Mouse (Mus musculus): Measurements from ENCODE around the gene Adcy6. TPM values are rescaled to one million over a fixed set of nuclear protein-coding genes. Genes with fewer than 3 reads are reported as not detected.

Gene Adcy6
- polyA plus RNA-seq, 1 experiment from 2014 or later: 12.3 TPM

GRCm38 (mm10) chr15:98608784-98609250, 1.1 kb downstream of the Adcy6 start:
- Histone ChIP-seq H3K27me3 (replicated peaks; ENCODE audit: control insufficient read depth, insufficient read depth, low read length) (no peaks in the 10 kb centered on the region), H3K4me2 (peak overlapping the region; percentile 93), H3K27ac (ENCODE audit: low read depth, low read length) (peak overlapping the region; percentile 93), H3K36me3 (ENCODE audit: control insufficient read depth, insufficient read depth, low read length) (peaks cover 9% of the 10 kb centered on the region), H3K4me3 (ENCODE audit: low read depth, low read length) (peak overlapping the region; percentile 84), H3K4me1 (replicated peaks; ENCODE audit: control insufficient read depth, insufficient read depth, low read length) (peaks cover 46% of the 10 kb centered on the region), H3K9ac (ENCODE audit: low read depth, low read length) (peak overlapping the region; percentile 91), H3K9me3 (ENCODE audit: control insufficient read depth, low read length) (no peaks in the 10 kb centered on the region)
- WGBS: under 1% methylated on average over 19 of the region's 26 CpGs
- ATAC-seq (replicated peaks; ENCODE audit: low FRiP score): peak; percentile 1; the same call in 1 of the 2 replicates
- DNase-seq (ENCODE audit: low spot score): peak; percentile 53

- Histone ChIP-seq H3K4me3 (ENCODE audit: low read depth, low read length) (peak overlapping the region; percentile 84), H3K9me3 (ENCODE audit: control insufficient read depth, low read length) (no peaks in the 10 kb centered on the region), H3K4me2 (peak overlapping the region; percentile 93), H3K9ac (ENCODE audit: low read depth, low read length) (peak overlapping the region; percentile 91), H3K27ac (ENCODE audit: low read depth, low read length) (peak overlapping the region; percentile 93), H3K36me3 (ENCODE audit: control insufficient read depth, insufficient read depth, low read length) (peaks cover 14% of the 10 kb centered on the region), H3K27me3 (replicated peaks; ENCODE audit: control insufficient read depth, insufficient read depth, low read length) (no peaks in the 10 kb centered on the region), H3K4me1 (replicated peaks; ENCODE audit: control insufficient read depth, insufficient read depth, low read length) (peaks cover 52% of the 10 kb centered on the region)
- DNase-seq (ENCODE audit: low spot score): no peak
- ATAC-seq (replicated peaks; ENCODE audit: low FRiP score): no peak
- WGBS: 27% methylated on average over 9 of the region's 10 CpGs
Measured at GRCm38 (mm10) chr15:98608058-98608783, 1.7 kb downstream of the Adcy6 start.

- peak overlapping the region; percentile 91 for H3K9ac ChIP-seq (ENCODE audit: low read depth, low read length)
- peak overlapping the region; percentile 93 for H3K4me2 ChIP-seq
- H3K27ac ChIP-seq (ENCODE audit: low read depth, low read length): peak overlapping the region; percentile 93
- DNase-seq (ENCODE audit: low spot score): no peak
- H3K9me3 ChIP-seq (ENCODE audit: control insufficient read depth, low read length): no peaks in the 10 kb centered on the region
- no peaks in the 10 kb centered on the region for H3K27me3 ChIP-seq (replicated peaks; ENCODE audit: control insufficient read depth, insufficient read depth, low read length)
- H3K4me1 ChIP-seq (replicated peaks; ENCODE audit: control insufficient read depth, insufficient read depth, low read length): peaks cover 58% of the 10 kb centered on the region
- peaks cover 18% of the 10 kb centered on the region for H3K36me3 ChIP-seq (ENCODE audit: control insufficient read depth, insufficient read depth, low read length)
- ATAC-seq (replicated peaks; ENCODE audit: low FRiP score): no peak
- H3K4me3 ChIP-seq (ENCODE audit: low read depth, low read length): peak overlapping the region; percentile 84
- WGBS: 31% methylated on average over 4 of the region's 4 CpGs
Measured at GRCm38 (mm10) chr15:98607557-98607956, 2.3 kb downstream of the Adcy6 start.

GRCm38 (mm10) chr15:98606739-98607138, 3.1 kb downstream of the Adcy6 start:
- Histone ChIP-seq H3K27ac (ENCODE audit: low read depth, low read length) (peak overlapping the region; percentile 93), H3K4me1 (replicated peaks; ENCODE audit: control insufficient read depth, insufficient read depth, low read length) (peaks cover 66% of the 10 kb centered on the region), H3K36me3 (ENCODE audit: control insufficient read depth, insufficient read depth, low read length) (peaks cover 18% of the 10 kb centered on the region), H3K27me3 (replicated peaks; ENCODE audit: control insufficient read depth, insufficient read depth, low read length) (no peaks in the 10 kb centered on the region), H3K4me3 (ENCODE audit: low read depth, low read length) (peak overlapping the region; percentile 84), H3K4me2 (peak overlapping the region; percentile 93), H3K9me3 (ENCODE audit: control insufficient read depth, low read length) (no peaks in the 10 kb centered on the region), H3K9ac (ENCODE audit: low read depth, low read length) (peak overlapping the region; percentile 10)
- no peak for ATAC-seq (replicated peaks; ENCODE audit: low FRiP score)
- 63% methylated on average over 9 of the region's 9 CpGs for WGBS
- no peak for DNase-seq (ENCODE audit: low spot score)

- peaks cover 72% of the 10 kb centered on the region for H3K4me1 ChIP-seq (replicated peaks; ENCODE audit: control insufficient read depth, insufficient read depth, low read length)
- peak overlapping the region; percentile 56 for H3K9ac ChIP-seq (ENCODE audit: low read depth, low read length)
- DNase-seq (ENCODE audit: low spot score) (peak; percentile 55), ATAC-seq (replicated peaks; ENCODE audit: low FRiP score) (peak; percentile 79)
- no peaks in the 10 kb centered on the region for H3K9me3 ChIP-seq (ENCODE audit: control insufficient read depth, low read length)
- peak overlapping the region; percentile 84 for H3K4me3 ChIP-seq (ENCODE audit: low read depth, low read length)
- peaks cover 21% of the 10 kb centered on the region for H3K36me3 ChIP-seq (ENCODE audit: control insufficient read depth, insufficient read depth, low read length)
- peak overlapping the region; percentile 93 for H3K27ac ChIP-seq (ENCODE audit: low read depth, low read length)
- H3K27me3 ChIP-seq (replicated peaks; ENCODE audit: control insufficient read depth, insufficient read depth, low read length): no peaks in the 10 kb centered on the region
- peak overlapping the region; percentile 93 for H3K4me2 ChIP-seq
- 44% methylated on average over 12 of the region's 12 CpGs for WGBS
Measured at GRCm38 (mm10) chr15:98606051-98606536, 3.8 kb downstream of the Adcy6 start.

GRCm38 (mm10) chr15:98604041-98604575, 5.8 kb downstream of the Adcy6 start:
- peaks cover 30% of the 10 kb centered on the region for H3K36me3 ChIP-seq (ENCODE audit: control insufficient read depth, insufficient read depth, low read length)
- H3K27me3 ChIP-seq (replicated peaks; ENCODE audit: control insufficient read depth, insufficient read depth, low read length): no peaks in the 10 kb centered on the region
- H3K9ac ChIP-seq (ENCODE audit: low read depth, low read length): no peak overlapping the region
- H3K4me1 ChIP-seq (replicated peaks; ENCODE audit: control insufficient read depth, insufficient read depth, low read length): peaks cover 66% of the 10 kb centered on the region
- peak overlapping the region; percentile 70 for H3K27ac ChIP-seq (ENCODE audit: low read depth, low read length)
- ATAC-seq (replicated peaks; ENCODE audit: low FRiP score) (no peak), DNase-seq (ENCODE audit: low spot score) (no peak)
- H3K4me2 ChIP-seq: no peak overlapping the region
- H3K9me3 ChIP-seq (ENCODE audit: control insufficient read depth, low read length): no peaks in the 10 kb centered on the region
- 92% methylated on average over 24 of the region's 24 CpGs for WGBS
- H3K4me3 ChIP-seq (ENCODE audit: low read depth, low read length): no peak overlapping the region

- Histone ChIP-seq H3K27ac (ENCODE audit: low read depth, low read length) (peak overlapping the region; percentile 70), H3K4me1 (replicated peaks; ENCODE audit: control insufficient read depth, insufficient read depth, low read length) (peaks cover 62% of the 10 kb centered on the region), H3K9ac (ENCODE audit: low read depth, low read length) (peak overlapping the region; percentile 58), H3K9me3 (ENCODE audit: control insufficient read depth, low read length) (no peaks in the 10 kb centered on the region), H3K27me3 (replicated peaks; ENCODE audit: control insufficient read depth, insufficient read depth, low read length) (no peaks in the 10 kb centered on the region), H3K4me3 (ENCODE audit: low read depth, low read length) (peak overlapping the region; percentile 31; the same call in 1 of the 2 replicates), H3K4me2 (peak overlapping the region; percentile 64), H3K36me3 (ENCODE audit: control insufficient read depth, insufficient read depth, low read length) (peaks cover 37% of the 10 kb centered on the region)
- DNase-seq (ENCODE audit: low spot score) (no peak), ATAC-seq (replicated peaks; ENCODE audit: low FRiP score) (no peak)
- 62% methylated on average over 4 of the region's 4 CpGs for whole genome bisulfite sequencing
Measured at GRCm38 (mm10) chr15:98602921-98603458, 6.9 kb downstream of the Adcy6 start.

- peaks cover 44% of the 10 kb centered on the region for H3K36me3 ChIP-seq (ENCODE audit: control insufficient read depth, insufficient read depth, low read length)
- no peaks in the 10 kb centered on the region for H3K27me3 ChIP-seq (replicated peaks; ENCODE audit: control insufficient read depth, insufficient read depth, low read length)
- ATAC-seq (replicated peaks; ENCODE audit: low FRiP score) (peak; percentile 67), DNase-seq (ENCODE audit: low spot score) (no peak)
- H3K27ac ChIP-seq (ENCODE audit: low read depth, low read length): peak overlapping the region; percentile 70
- peak overlapping the region; percentile 58 for H3K9ac ChIP-seq (ENCODE audit: low read depth, low read length)
- H3K9me3 ChIP-seq (ENCODE audit: control insufficient read depth, low read length): no peaks in the 10 kb centered on the region
- peak overlapping the region; percentile 31 for H3K4me3 ChIP-seq (ENCODE audit: low read depth, low read length)
- 44% methylated on average over 13 of the region's 13 CpGs for WGBS
- peaks cover 55% of the 10 kb centered on the region for H3K4me1 ChIP-seq (replicated peaks; ENCODE audit: control insufficient read depth, insufficient read depth, low read length)
- H3K4me2 ChIP-seq: peak overlapping the region; percentile 64
Measured at GRCm38 (mm10) chr15:98602191-98602881, 7.5 kb downstream of the Adcy6 start.

All from liver, embryonic 11.5 days (tissue).